Mouse (Mus musculus): Measurements from ENCODE around the gene Ascc3.

Ascc3 gene

DNA sequence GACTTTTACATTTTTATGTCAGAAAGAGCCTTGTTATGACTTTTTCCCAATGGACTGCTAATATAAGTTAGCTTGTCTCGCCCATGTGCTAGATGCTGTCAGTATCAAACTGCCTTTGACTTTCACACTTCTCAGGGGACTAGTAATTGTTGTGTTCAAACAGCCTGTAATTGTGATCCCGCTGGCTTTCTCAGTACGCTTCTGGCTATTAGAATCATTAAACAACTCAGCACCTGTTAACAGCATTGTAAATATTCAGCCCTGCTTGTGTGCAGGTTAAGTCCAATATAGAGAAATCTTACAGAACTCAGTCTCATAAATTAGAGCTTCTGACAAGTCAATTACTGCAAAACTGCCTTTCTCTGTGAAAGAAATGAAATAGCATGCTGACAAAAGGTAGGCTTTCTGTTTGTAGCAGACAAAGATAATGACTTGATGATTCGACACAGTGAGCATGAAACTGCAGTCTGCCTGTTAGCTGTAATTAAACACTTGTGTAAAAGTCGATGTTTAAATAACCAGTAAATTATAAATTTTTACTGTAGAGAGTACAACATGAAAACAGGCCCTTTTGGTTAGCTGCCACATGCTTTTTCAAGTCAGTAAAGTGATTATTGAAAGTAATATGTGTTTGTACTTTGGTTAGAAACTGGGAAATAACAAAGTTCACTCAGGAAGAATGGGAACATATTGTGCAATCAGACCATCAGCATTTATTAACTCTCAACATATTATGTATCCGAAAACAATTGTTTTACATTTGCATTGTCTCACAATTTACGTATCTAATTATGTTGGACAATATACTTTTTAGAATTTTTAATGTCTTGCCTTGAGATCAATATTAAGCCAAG lies 171.2 kb downstream of the Ascc3 start:
- no peak for DNase-seq (ENCODE audit: low spot score)

DNA sequence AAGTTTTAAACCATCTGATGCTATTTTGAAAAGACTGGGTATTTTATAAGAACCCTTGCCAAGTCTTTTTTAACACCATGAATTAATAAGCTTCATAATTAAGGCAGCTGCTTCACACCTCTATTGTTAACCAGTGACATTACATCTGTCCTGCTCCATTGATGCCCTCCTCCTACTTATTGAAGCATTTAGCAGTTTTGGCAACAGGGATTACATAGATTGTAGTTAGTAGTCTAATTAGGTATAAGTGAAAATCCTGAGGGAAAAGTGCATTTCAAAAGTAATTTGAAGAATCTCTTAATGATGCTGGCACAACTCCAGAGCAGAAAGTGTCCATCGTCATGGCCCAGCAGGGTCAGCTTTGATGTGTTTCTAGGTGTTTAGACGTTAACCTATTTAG lies 180.3 kb downstream of the Ascc3 start:
- DNase-seq (ENCODE audit: low spot score), result no peak

DNA sequence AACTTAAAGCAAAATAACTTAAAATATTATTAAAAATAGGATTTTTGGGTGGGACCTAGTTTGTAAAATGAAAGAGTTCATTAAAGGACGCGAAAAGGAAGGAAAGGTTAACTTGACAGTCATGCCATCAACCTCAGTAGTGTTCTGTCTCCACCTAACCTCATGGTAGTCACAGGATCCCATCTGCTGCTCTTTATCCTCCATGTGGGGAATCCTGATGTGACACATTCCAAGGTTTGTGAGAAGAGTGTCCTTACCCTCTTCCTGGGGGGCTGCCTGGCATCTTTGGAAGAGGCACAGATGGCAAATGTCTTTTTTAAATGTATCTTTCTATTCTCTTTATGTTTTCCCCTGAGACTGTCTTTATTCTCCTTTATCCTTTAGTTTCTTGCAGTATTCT lies 181.4 kb downstream of the Ascc3 start:
- DNase-seq (ENCODE audit: low spot score), result no peak

DNA sequence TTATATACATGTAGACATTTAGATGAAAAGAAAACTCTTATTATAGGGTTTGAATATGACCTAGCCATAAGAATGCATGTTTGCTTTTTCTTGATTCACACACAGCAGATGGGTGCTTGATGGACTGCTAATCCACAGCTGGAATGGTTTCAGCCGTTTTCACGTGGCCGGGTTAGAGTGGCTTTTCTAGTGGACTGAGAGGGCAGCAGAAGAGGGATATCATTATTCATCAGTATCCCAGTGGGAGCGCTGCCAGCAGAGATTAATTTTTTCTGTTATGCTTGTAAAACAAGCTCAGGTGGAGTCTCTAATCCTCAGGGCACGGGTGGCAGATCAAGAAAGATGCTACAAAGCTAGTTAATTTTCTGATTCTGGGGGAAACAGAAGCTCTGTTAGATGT lies 200.4 kb downstream of the Ascc3 start:
- DNase-seq (ENCODE audit: low spot score), result no peak

DNA sequence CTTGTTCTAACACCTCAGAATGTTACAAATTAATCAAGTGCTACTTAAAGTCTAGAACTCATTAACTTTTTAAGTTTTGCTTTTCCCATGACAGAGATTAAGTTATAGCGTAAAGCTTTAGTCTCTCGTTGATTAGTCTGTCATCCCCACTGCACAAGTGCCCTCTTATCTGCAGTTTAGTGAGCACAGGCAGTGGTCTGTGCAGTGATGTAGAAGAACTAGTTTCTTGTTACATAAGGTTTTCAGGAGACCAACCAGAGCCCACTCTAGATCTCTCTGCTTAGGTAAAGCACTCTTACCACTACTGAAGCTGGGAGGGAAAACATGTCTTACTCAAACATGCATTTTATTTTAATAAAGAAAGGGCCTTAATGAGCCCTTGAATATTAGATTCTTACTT lies 209.1 kb downstream of the Ascc3 start:
- no peak for DNase-seq (ENCODE audit: low spot score)

DNA sequence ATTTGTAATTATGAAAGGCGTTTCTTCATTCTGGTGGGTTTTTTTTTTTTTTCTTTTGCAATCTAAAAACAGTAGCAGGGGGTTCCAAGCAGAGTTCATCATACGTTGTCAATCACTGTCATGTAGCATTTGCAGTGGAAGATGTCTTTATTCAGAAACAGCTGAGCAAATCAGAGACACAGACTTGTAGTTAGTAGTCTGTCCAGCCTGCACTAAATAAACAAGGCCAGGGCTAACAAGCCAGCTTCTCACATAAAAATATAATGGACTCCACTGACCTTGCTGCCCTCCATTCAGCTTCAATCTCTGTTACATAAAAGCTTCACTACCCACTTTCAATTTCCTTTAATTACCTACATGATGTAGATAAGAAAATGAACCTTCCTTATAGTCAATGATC lies 209.9 kb downstream of the Ascc3 start:
- no peak for DNase-seq (ENCODE audit: low spot score)

DNA sequence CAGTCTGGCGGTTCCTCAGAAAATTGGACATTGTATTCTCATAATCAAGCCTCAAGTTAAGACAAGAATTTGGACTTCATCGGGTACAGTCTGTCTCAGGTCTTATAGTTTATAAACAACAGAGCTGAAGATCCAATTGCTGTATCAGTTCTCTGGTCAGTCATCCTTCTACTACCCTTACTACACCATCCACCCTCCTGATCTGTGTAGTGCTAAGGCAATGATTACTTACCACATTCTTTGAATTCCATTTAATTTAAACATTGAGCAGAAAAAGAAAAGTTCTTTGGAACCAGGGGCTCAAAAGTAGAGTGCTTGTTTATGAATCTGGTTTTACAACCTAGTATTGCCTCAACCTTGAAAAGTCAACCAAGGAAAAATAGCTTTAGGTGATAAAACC lies 213.7 kb downstream of the Ascc3 start:
- DNase-seq (ENCODE audit: low spot score), result no peak

DNA sequence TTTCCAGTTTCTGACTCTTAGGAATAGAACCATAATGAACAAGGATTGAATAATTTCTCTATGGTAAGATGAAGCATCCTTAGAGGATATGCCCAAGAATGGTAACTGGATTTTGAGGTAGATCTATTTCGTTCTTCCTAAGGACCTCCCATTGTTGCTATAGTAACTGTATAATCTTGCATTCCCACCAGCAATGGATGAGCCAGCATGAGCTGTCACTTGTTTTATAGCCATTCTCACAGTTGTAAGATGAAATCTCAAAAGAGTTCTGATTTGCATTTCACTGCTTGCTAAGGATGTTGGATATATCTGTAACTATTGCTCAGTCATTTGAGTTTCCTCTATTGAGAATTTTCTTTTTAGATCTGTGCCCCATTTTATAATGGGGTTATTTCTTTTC lies 229.9 kb downstream of the Ascc3 start:
- DNase-seq (ENCODE audit: low spot score), result no peak

GRCm38 (mm10) chr10:50826829-50827228 lies 234.4 kb downstream of the Ascc3 start:
- no peak for DNase-seq (ENCODE audit: low spot score)

DNA sequence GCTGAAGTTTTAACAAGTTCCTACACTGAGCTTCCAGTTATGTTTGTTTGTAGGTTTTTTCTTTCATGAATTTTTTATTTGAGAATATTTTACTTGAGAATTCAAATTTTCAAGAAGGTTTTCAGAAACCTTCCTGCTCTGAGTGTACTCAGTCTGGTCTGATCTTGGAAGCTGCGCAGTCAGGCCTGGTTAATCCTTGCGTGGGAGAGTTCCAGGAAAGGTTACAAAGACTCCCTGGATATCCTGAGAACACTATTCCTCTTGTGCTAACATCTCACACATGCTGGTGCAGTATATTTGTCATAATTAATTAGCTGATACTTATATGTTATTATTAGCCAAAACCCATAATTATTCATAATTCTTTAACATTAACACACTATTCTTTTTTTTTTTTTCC lies 242.1 kb downstream of the Ascc3 start:
- DNase-seq (ENCODE audit: low spot score), result no peak

- no peak for DNase-seq (ENCODE audit: low spot score)
Observed at GRCm38 (mm10) chr10:50843363-50843762, 250.9 kb downstream of the Ascc3 start.

DNA sequence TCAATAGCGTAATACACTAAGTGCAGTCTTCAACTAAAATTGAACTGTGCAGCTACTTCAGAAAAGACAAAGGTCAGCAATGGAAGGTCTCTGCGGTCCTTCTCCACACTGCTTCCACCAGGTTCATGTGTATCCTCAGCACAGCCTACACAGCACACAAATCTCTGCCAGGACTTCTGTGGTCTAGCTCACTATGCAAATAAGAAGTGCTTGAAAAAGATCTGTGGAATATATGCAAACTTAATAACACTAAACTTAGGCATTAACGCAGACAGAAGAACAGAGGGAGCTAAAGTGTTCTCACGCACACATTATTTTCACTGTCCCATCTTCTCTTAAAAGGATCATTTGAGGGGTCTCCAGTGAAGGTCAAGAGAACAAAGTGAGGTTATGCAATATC lies 275.7 kb downstream of the Ascc3 start:
- no peak for DNase-seq (ENCODE audit: low spot score)

DNA sequence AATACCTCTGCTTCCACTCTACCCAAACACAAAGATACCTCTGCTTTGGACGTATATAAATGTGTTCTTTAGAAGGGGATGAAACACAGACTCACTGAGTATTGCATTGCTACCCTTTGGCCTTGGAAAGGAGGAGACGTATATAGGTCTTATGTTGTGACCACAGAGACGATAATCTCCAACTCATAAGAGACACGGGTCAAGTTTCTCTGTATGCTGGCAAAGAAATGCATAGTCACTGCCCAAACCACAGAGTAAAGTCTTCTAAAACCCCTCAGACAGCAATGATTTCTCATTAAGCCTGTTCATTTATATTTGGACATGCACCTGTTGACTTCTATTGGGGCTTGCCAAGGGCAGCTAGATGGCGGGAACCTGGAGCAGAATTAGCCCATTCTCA lies 284.5 kb downstream of the Ascc3 start:
- no peak for DNase-seq (ENCODE audit: low spot score)

- no peak for DNase-seq (ENCODE audit: low spot score)
Observed at GRCm38 (mm10) chr10:50881476-50882069, 289.1 kb downstream of the Ascc3 start.

- DNase-seq (ENCODE audit: low spot score), result no peak
Observed at GRCm38 (mm10) chr10:50882366-50882765, 289.9 kb downstream of the Ascc3 start.

GRCm38 (mm10) chr10:50886305-50886704 lies 293.8 kb downstream of the Ascc3 start:
- DNase-seq (ENCODE audit: low spot score), result no peak

- DNase-seq (ENCODE audit: low spot score), result no peak
Observed at GRCm38 (mm10) chr10:50890621-50891020, 298.2 kb downstream of the Ascc3 start.

DNA sequence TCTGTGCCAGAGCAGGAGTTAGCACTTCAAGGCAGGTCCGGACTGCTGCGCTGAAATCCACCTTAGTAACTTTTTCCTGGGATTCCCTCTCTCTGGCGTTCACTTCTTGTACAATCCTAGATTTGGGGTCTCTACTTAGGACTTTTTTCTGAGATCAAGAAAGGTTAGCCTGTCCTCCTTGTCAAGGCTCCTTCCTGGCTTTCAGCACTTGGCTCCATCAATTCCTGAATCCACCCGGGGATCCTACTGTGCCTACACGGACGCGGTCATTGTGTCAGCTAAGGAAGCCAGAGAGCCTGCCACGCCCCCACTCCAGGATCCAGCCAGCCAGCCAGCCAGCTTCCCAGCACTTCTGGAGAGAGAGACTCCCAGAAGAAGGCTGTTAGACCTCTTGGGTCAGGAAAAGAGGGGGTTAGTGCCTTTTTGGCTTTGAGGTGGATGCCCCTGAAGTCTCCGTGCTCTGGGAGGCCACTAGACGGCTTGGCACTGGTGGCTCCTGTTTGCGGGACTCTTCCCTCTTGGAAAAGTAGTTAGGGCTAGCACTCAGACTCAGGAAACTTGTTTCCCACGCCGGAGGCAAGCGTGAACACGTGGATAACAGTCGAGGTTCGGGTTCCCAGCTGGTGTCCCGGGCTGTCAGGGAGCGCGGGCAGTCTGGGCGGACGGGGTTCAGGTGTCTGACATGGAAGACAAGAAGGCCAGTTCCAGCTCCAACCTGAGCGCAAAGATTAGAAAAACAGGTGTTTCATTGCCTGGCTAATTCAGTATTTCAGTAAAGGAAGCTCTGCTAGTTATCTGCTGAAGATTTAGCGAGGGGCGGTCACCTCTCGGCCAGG lies 299.6 kb downstream of the Ascc3 start:
- no peak for DNase-seq (ENCODE audit: low spot score)

DNA sequence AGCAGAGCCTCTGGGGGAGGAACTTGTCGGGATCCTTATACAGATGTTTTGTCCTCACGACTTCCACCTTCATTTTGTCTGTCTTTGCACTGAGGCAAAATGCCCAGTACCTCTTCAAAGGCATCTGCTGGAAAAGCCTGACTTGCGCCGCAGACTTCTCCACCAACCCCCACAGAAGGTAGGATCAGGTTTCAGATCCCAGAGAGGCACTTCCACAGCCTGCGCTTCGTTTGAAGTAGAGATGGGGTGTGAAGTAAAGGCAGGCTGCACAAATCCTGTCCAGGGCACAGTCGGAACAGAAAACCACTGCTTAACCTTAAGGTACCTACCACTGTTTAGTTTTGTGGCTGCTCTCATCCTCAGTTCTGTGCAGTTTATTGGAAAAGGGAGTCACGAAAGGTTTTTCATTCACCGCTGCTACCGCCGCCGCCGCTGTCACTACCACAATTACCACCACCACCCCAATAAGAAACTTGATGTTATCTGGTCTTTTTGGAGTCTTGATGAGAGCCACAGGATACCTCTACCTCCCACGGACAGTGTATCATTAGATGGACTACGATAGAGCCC lies 300.4 kb downstream of the Ascc3 start:
- DNase-seq (ENCODE audit: low spot score), result no peak

GRCm38 (mm10) chr10:50893546-50893945 lies 301.1 kb downstream of the Ascc3 start:
- no peak for DNase-seq (ENCODE audit: low spot score)

DNA sequence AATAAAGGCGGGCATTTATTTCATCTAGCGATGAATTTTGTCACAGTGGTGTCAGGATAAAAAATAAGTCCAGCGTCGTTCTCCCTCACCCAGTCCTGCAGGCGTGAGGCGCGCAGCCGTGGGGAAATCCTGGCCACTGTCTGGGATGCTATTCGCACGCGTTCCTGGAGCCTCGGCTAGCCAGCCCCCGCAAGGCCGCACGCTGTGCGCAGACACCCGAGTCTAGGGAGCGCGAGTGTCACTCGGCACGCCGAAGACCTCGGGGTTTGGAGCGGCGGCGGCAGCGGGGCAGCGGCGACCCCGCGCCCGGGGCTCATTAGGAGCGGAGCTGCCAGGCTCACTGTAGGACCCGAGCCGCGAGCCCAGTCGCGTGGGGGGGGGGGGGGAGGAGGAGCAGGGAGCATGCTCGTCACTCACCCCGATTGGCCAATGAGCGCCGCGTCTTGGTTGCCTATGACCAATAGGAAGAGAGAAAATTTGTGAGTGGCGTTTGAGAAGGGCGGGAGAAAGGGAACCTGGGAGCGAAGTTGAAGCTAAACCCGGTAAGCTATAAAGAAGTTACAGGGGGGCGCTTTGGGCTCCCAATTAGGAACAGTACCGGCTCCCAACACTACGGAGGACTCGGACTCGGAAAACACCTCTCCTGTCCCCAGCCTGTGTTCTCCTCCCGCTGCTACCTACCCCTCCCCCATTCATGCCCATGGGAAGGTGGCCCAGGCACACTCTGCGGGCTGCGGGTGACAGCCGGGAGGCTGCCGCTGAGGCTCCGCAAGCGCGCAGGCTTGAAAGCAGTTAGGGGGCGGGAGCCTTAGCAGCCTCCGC lies 301.9 kb downstream of the Ascc3 start, which contains the start of gene Sim1:
Gene Sim1, plus strand, starts transcription at position 585 of the 822 bp plus-strand sequence.
- DNase-seq (ENCODE audit: low spot score), result no peak
